Mouse (Mus musculus): ENCODE measurements around the gene Eng. TPM values are rescaled to one million over a fixed set of nuclear protein-coding genes. Genes with fewer than 3 reads are reported as not detected.

Eng gene
- polyA plus RNA-seq, 1 experiment from 2014 or later: 87.1 TPM

GRCm38 (mm10) chr2:32724832-32725790, 78.7 kb downstream of the Eng start:
- no peak for DNase-seq (ENCODE audit: low spot score)
- H3K4me3 ChIP-seq: no peak overlapping the region
- H3K27ac ChIP-seq: no peak overlapping the region
- WGBS: 77% methylated on average over 16 of the region's 16 CpGs
- H3K4me1 ChIP-seq: peaks cover 35% of the 10 kb centered on the region
- H3K27me3 ChIP-seq (ENCODE audit: insufficient read depth, poor library complexity, severe bottlenecking): no peaks in the 10 kb centered on the region
- no peaks in the 10 kb centered on the region for H3K36me3 ChIP-seq
- no peaks in the 10 kb centered on the region for H3K9me3 ChIP-seq

DNA sequence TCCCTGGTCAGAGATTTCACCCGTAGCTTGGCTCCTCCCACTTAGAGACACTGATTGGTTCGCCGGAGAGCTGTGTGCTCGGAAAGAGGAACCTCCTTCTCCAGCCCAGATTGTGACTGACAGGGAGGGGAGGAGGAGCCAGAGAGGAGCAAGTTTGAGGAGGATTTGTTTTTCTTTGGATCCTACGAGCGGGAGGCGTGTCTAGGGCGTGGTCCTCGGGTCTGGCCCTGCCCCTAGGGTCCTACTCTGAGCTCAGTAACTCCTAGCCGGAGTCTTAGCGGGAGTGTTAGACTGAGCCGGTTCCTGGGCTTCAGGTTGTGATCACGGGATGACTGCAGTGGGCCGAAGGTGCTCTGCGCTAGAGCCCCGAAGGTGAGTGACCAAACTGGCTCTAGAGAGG, 81.0 kb downstream of the Eng start:
- Histone ChIP-seq H3K27ac (peak overlapping the region; percentile 73), H3K4me3 (peak overlapping the region; percentile 59), H3K9me3 (no peaks in the 10 kb centered on the region), H3K36me3 (no peaks in the 10 kb centered on the region), H3K4me1 (peaks cover 37% of the 10 kb centered on the region), H3K27me3 (ENCODE audit: insufficient read depth, poor library complexity, severe bottlenecking) (0 out of 2 replicates have a peak, but pooled peaks cover 5% of the 10 kb centered on the region)
- peak; percentile 98 for DNase-seq (ENCODE audit: low spot score)
- WGBS: 0% methylated on average over 16 of the region's 16 CpGs

DNA sequence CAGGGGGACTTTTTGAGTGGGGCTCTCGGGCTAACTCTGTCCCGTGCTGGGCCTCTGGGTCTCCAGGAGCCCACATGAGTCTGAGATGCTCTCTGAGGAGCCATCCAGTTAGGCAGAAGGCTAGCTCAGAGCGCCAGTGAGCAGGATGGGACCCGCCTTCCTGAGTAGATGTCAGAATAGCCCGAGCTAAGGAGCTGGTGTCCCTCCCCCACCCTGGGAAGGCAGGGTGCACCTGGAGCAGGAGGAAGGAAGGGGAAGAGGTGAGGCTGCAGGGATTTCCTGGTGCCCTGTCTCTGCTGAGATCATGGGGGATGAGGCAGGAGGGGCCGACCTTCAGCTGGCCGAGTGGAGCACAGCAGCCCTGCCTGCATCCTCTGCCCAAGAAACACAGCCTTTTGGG, 82.1 kb downstream of the Eng start:
- WGBS: 30% methylated on average over 7 of the region's 7 CpGs
- H3K4me1 ChIP-seq: peaks cover 41% of the 10 kb centered on the region
- no peak for DNase-seq (ENCODE audit: low spot score)
- peak overlapping the region; percentile 73 for H3K27ac ChIP-seq
- no peaks in the 10 kb centered on the region for H3K9me3 ChIP-seq
- no peaks in the 10 kb centered on the region for H3K36me3 ChIP-seq
- peak overlapping the region; percentile 59 for H3K4me3 ChIP-seq
- 0 out of 2 replicates have a peak, but pooled peaks cover 5% of the 10 kb centered on the region for H3K27me3 ChIP-seq (ENCODE audit: insufficient read depth, poor library complexity, severe bottlenecking)

DNA sequence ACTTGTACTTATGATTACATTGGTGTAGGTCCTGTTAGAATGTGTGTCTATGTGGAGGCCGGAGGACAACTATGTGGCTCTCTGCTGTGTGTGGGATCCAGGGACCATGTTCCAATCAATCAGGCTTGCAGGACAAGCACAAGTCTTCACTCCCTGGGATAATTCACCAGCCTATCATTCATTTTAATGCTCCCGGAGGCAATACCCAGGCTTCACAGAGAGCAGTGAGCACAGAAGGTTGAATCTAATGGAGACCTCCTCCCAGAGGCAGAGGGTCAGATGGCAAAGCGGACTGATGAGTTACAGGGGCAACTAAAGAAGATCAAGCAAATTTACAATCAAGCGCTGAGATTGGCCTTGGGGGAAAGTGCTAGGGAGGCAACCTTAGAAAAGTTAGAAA, 83.2 kb downstream of the Eng start:
- no peaks in the 10 kb centered on the region for H3K36me3 ChIP-seq
- peak overlapping the region; percentile 59 for H3K4me3 ChIP-seq
- H3K4me1 ChIP-seq: peaks cover 49% of the 10 kb centered on the region
- 0 out of 2 replicates have a peak, but pooled peaks cover 5% of the 10 kb centered on the region for H3K27me3 ChIP-seq (ENCODE audit: insufficient read depth, poor library complexity, severe bottlenecking)
- 67% methylated on average over 4 of the region's 4 CpGs for WGBS
- no peaks in the 10 kb centered on the region for H3K9me3 ChIP-seq
- no peak for DNase-seq (ENCODE audit: low spot score)
- peak overlapping the region; percentile 78 for H3K27ac ChIP-seq

DNA sequence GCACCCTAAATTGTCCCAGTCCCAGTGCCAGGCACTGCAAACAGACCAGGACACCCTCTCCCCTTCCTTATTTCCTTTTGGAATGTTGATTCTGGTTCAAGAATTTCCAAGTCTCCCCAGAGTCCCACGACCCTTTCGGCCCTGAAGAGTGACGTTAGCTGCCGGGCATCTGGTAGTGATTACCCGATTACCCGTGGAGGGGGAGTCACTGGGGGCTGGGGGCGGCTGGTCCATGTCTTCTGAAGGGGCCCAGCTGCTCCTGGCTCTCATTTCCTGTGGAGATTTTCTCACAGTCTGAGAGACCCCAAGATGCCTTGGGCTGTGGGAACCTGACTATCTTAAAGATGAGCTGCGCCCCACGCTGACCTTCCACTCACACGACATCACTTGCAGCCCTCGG, 84.5 kb downstream of the Eng start:
- 0 out of 2 replicates have a peak, but pooled peaks cover 5% of the 10 kb centered on the region for H3K27me3 ChIP-seq (ENCODE audit: insufficient read depth, poor library complexity, severe bottlenecking)
- no peaks in the 10 kb centered on the region for H3K36me3 ChIP-seq
- H3K27ac ChIP-seq: peak overlapping the region; percentile 78
- no peaks in the 10 kb centered on the region for H3K9me3 ChIP-seq
- WGBS: 23% methylated on average over 11 of the region's 11 CpGs
- H3K4me1 ChIP-seq: peaks cover 61% of the 10 kb centered on the region
- H3K4me3 ChIP-seq: peak overlapping the region; percentile 59
- DNase-seq (ENCODE audit: low spot score): no peak

DNA sequence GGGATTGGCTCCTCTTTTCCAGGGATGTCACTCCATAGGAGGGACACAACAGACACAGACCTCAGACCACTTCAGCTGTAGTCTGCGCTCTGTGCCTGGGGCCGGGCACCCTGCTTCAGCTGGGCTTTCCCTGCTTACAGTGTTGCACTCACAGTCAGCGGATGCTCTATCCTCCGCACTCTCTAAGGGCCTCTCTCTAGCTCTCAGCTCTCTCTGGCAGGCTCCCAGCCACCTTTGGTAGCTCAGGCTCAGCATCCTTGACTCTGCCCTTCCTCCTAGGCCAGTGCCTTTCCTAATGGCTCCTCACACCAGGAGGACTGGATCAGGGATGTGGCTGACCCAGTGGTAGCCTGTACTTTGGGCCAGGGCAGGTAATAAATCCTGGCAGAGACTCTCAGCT, 85.5 kb downstream of the Eng start:
- Histone ChIP-seq H3K27ac (peak overlapping the region; percentile 72), H3K27me3 (ENCODE audit: insufficient read depth, poor library complexity, severe bottlenecking) (peaks cover 7% of the 10 kb centered on the region; the same call in 1 of the 2 replicates), H3K4me3 (no peak overlapping the region), H3K9me3 (no peaks in the 10 kb centered on the region), H3K36me3 (no peaks in the 10 kb centered on the region), H3K4me1 (peaks cover 69% of the 10 kb centered on the region)
- no peak for DNase-seq (ENCODE audit: low spot score)
- 53% methylated on average over 4 of the region's 4 CpGs for WGBS

MicroRNA genes within 50 kb of the gene (microRNA counts, 519-probe panel; counts per million panel counts)
- microRNA mmu-miR-1954 (not detected), microRNA mmu-miR-2861 (not detected)

Small RNAs within 50 kb of the gene (microRNA-seq; reads per million reads assigned to microRNA genes)
- not detected for gene Gm47291
- gene Mir1954: not detected
- not detected for gene Mir2861
- not detected for gene Mir3960
- gene Mir8093: not detected

Other genes starting within 250 kb of the Eng start
- gene Naif1, start 196.1 kb upstream of the Eng start, polyA plus RNA-seq (2016; fragmentation: Nextera tagmentation; extraction: Ambion mirVana): 5.4 and 5.5 TPM in 2 replicates
- gene Slc25a25, start 195.2 kb upstream of the Eng start, polyA plus RNA-seq (2016; fragmentation: Nextera tagmentation; extraction: Ambion mirVana): 17.0 and 17.3 TPM in 2 replicates
- gene Fam102a, start 111.3 kb upstream of the Eng start, polyA plus RNA-seq (2016; fragmentation: Nextera tagmentation; extraction: Ambion mirVana): 5.9 and 8.3 TPM in 2 replicates
- gene Dpm2, start 75.7 kb upstream of the Eng start, polyA plus RNA-seq (2016; fragmentation: Nextera tagmentation; extraction: Ambion mirVana): 87.4 and 92.5 TPM in 2 replicates
- 0.43 and 1.1 TPM in 2 replicates for gene Pip5kl1, start 71.8 kb upstream of the Eng start, polyA plus RNA-seq (2016; fragmentation: Nextera tagmentation; extraction: Ambion mirVana)
- gene 9430097D07Rik, start 70.9 kb upstream of the Eng start, polyA plus RNA-seq (2016; fragmentation: Nextera tagmentation; extraction: Ambion mirVana): 0.09 and 0.15 TPM in 2 replicates
- gene St6galnac4, start 59.5 kb upstream of the Eng start, polyA plus RNA-seq (2016; fragmentation: Nextera tagmentation; extraction: Ambion mirVana): 39.8 and 49.0 TPM in 2 replicates
- gene St6galnac6, start 46.9 kb upstream of the Eng start, polyA plus RNA-seq (2016; fragmentation: Nextera tagmentation; extraction: Ambion mirVana): 25.1 and 28.4 TPM in 2 replicates
- gene Ak1, start 24.8 kb upstream of the Eng start, polyA plus RNA-seq (2016; fragmentation: Nextera tagmentation; extraction: Ambion mirVana): 179 and 305 TPM in 2 replicates
- gene Fpgs, start 57.5 kb downstream of the Eng start, polyA plus RNA-seq (2016; fragmentation: Nextera tagmentation; extraction: Ambion mirVana): 24.7 and 34.8 TPM in 2 replicates
- gene Cdk9, start 66.5 kb downstream of the Eng start, polyA plus RNA-seq (2016; fragmentation: Nextera tagmentation; extraction: Ambion mirVana): 89.1 and 115 TPM in 2 replicates
- 34.8 and 35.4 TPM in 2 replicates for gene Sh2d3c, start 74.5 kb downstream of the Eng start, polyA plus RNA-seq (2016; fragmentation: Nextera tagmentation; extraction: Ambion mirVana)
- gene 6330409D20Rik, start 94.4 kb downstream of the Eng start, polyA plus RNA-seq (2016; fragmentation: Nextera tagmentation; extraction: Ambion mirVana): 0.28 TPM in 1 of 2 replicates, not detected in the other
- 46.2 and 57.2 TPM in 2 replicates for gene Tor2a, start 110.6 kb downstream of the Eng start, polyA plus RNA-seq (2016; fragmentation: Nextera tagmentation; extraction: Ambion mirVana)
- 0.29 and 0.52 TPM in 2 replicates for gene Ttc16, start 129.0 kb downstream of the Eng start, polyA plus RNA-seq (2016; fragmentation: Nextera tagmentation; extraction: Ambion mirVana)
- gene Ptrh1, start 129.2 kb downstream of the Eng start, polyA plus RNA-seq (2016; fragmentation: Nextera tagmentation; extraction: Ambion mirVana): 5.1 and 5.6 TPM in 2 replicates
- gene Cfap157, start 137.8 kb downstream of the Eng start, polyA plus RNA-seq (2016; fragmentation: Nextera tagmentation; extraction: Ambion mirVana): 0.78 and 1.2 TPM in 2 replicates
- 19.1 and 21.6 TPM in 2 replicates for gene Stxbp1, start 200.7 kb downstream of the Eng start, polyA plus RNA-seq (2016; fragmentation: Nextera tagmentation; extraction: Ambion mirVana)
- gene Fam129b, start 229.5 kb downstream of the Eng start, polyA plus RNA-seq (2016; fragmentation: Nextera tagmentation; extraction: Ambion mirVana): 47.1 and 55.5 TPM in 2 replicates

Measured in heart, embryonic 10.5 days (tissue).